Mouse (Mus musculus) brown adipose tissue, adult 24 weeks (tissue): ENCODE data around the gene Pcgf2. TPM values are rescaled to one million over a fixed set of nuclear protein-coding genes. Genes with fewer than 3 reads are reported as not detected.
"Not testable (repeated sequence)": the region's sequence is repeated elsewhere in the genome, so short reads cannot be mapped to it uniquely, and the experiment has no call there.

Source experiments
- H3K27ac ChIP-seq: fragments of 200-500 bp; replicated peaks from 2 replicates; pipeline ENCODE4 v1.5.1; 2012; ENCODE audit warnings: low read depth, mild to moderate bottlenecking, low read length
- H3K4me1 ChIP-seq: fragments of 200-500 bp; 2 replicates; pipeline ENCODE4 v1.6.1; 2012; ENCODE audit warnings: low read length, mixed read lengths; ENCODE audit not compliant: control insufficient read depth, insufficient read depth, insufficient read length
- H3K4me3 ChIP-seq: fragments of 200-500 bp; 2 replicates; pipeline ENCODE4 v1.5.1; 2012; ENCODE audit warnings: low read depth, mild to moderate bottlenecking, low read length, moderate library complexity; ENCODE audit not compliant: insufficient read depth
- polyA plus RNA-seq: library from polyadenylated mRNA; stranded (reverse); fragments of >200 nt; gene quantifications from 2 replicates; pipeline ENCODE4 v1.2.4, GENCODE M21; 2012; ENCODE audit not compliant: missing spikeins, insufficient read depth, insufficient read length

Pcgf2 gene
- polyA plus RNA-seq, 1 experiment = 12.7 TPM

DNA sequence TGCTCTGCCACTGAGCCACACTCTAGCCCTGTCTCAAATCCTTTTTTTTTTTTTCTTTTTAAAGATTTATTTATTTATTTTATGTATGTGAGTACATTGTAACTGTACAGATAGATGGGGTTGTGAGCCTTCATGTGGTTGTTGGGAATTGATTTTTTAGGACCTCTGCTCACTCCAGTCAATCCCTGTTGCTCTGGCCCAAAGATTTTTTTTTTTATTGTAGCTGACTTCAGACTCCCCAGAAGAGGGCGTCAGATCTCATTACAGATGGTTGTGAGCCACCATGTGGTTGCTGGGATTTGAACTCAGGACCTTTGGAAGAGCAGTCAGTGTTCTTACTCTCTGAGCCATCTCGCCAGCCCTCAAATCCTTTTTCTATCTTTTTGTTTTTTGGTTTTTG lies 9.8 kb upstream of the Pcgf2 start:
- not testable (repeated sequence) for H3K27ac ChIP-seq, H3K4me1 ChIP-seq, H3K4me3 ChIP-seq

DNA sequence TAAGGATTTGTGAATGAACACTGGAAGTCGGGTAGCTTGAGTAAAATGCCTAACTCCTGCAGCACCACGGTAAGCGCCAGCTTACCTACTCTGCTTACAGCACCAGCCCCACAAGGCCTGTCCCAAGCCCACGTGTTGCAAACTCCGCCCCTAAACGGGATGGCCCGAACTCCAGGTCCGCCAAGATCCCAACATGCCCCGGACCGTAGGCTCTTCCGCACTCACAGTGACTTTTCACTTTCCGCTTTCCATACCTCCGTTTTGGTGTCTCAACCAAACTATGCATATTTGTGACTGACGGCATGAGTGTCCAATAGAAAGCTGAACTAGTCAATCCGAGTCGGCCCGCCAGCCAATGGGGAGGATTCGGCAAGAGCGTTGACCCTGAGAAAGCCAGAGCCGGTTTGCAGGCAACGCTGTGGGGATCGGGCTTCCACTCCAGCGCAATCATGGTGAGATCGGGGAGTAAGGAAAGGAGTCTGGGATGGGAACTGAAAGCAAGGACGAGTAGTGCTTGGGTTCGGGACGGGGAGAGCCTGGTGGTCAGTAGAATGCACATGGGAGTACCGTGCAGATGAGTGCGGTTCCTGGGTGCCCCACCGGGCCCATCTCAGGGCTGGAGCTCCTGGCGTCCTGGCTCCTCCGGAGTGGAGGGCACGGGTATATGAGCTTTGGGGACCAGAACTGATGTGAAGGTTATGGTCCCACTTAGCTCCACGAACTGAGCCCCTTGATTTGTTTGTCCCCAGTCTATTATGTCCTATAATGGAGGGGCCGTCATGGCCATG lies 2.9 kb upstream of the Pcgf2 start, which contains the start of gene Psmb3:
Gene Psmb3, plus strand, starts transcription at position 361 of the 788 bp plus-strand sequence.
- peak within 1 kb of the TSS; percentile 85 for H3K4me3 ChIP-seq
- H3K4me1 ChIP-seq = peaks cover 8% of the 10 kb centered on the region
- peak within 1 kb of the TSS; percentile 74 for H3K27ac ChIP-seq

- Histone ChIP-seq H3K27ac (no peak overlapping the region), H3K4me1 (peaks cover 8% of the 10 kb centered on the region), H3K4me3 (peak overlapping the region; percentile 68)
These were observed 2.1 kb upstream of the Pcgf2 start for GRCm38 (mm10) chr11:97702393-97702745.

GRCm38 (mm10) chr11:97701581-97702392 lies 1.5 kb upstream of the Pcgf2 start:
- Histone ChIP-seq H3K27ac (no peak overlapping the region), H3K4me1 (peaks cover 8% of the 10 kb centered on the region), H3K4me3 (peak overlapping the region; percentile 7; the same call in 1 of the 2 replicates)

DNA sequence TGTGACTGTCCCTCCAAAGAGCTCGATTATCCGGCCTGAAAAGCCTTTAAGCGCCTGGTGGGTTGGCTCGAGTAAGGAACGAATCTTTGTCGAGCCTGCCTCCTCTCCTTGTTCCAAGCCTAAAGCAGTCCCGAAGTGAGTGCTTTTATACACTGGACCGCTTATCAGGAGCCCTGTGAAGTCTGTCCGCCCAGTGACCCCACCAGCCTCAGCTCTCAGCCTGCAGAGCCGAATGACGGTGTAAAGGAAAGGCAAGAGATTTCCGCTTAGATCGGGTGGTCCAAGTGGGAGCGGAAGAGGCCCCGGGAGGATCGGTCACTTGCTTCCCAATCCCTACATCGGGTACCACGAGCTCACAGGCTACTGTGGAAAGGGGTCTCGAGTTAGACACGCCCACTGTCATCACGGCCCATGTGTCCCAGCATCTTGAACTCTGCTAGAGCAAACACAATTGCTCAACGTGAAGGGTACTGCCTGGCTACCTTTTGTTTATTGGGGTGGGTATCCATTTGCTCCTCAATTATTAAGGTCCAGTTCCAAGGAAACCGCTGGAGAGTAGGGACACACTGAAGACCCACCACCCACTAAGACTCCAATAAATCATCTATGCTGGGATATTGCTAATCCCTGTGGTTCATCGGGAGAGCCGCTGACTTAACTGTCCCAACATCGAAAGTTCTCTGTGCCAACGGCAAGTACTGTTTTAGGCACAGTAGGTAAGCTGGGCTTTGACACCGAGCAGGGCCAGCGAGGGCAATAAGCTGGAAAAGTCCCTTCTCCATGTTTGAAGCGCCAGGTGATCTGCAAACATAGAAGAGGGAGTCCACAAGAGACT lies 666 bp upstream of the Pcgf2 start:
- peak overlapping the region; percentile 91 for H3K27ac ChIP-seq
- H3K4me1 ChIP-seq = peaks cover 8% of the 10 kb centered on the region
- peak overlapping the region; percentile 91 for H3K4me3 ChIP-seq

DNA sequence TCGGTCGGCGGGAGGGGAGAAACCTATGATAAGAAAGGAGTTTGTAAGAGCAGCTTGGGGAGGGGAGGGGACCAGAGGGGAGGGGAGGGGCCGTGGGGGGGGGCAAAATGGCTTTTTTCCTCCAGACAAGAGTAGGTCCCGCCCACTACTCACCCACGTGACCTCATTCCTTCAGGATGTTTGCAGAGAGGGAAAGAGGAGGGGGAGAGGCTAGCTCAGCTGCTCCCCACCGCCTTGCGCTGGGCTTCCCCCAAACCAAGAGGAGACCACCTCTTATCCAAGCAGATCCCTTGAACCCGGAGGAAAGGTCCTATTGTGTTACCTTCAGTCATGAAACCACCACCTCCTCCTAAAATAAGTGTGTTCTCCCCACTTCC lies 683 bp downstream of the Pcgf2 start:
- Histone ChIP-seq H3K4me1 (peaks cover 8% of the 10 kb centered on the region), H3K4me3 (peak overlapping the region; percentile 91), H3K27ac (peak overlapping the region; percentile 91)

- Histone ChIP-seq H3K27ac (no peak overlapping the region), H3K4me3 (peak overlapping the region; percentile 72), H3K4me1 (peaks cover 5% of the 10 kb centered on the region)
These were observed 1.3 kb downstream of the Pcgf2 start for GRCm38 (mm10) chr11:97698741-97699611.

GRCm38 (mm10) chr11:97697891-97698529 lies 2.3 kb downstream of the Pcgf2 start:
- Histone ChIP-seq H3K27ac (no peak overlapping the region), H3K4me1 (peaks cover 5% of the 10 kb centered on the region)

GRCm38 (mm10) chr11:97697199-97697890 lies 3.0 kb downstream of the Pcgf2 start:
- no peak overlapping the region for H3K27ac ChIP-seq
- H3K4me3 ChIP-seq = no peak overlapping the region
- peaks cover 5% of the 10 kb centered on the region for H3K4me1 ChIP-seq

More at GRCm38 (mm10) chr11:97697891-97698529, 2.3 kb downstream of the Pcgf2 start:
- H3K4me3 ChIP-seq = peak overlapping the region; percentile 72; the same call in 1 of the 2 replicates

- H3K4me1 ChIP-seq = peaks cover 5% of the 10 kb centered on the region
- no peak overlapping the region for H3K27ac ChIP-seq
- no peak overlapping the region for H3K4me3 ChIP-seq
These were observed 3.6 kb downstream of the Pcgf2 start for GRCm38 (mm10) chr11:97696669-97697068.

- Histone ChIP-seq H3K4me1 (peaks cover under 1% of the 10 kb centered on the region), H3K4me3 (no peak overlapping the region), H3K27ac (no peak overlapping the region)
These were observed 4.4 kb downstream of the Pcgf2 start for GRCm38 (mm10) chr11:97695712-97696401.

DNA sequence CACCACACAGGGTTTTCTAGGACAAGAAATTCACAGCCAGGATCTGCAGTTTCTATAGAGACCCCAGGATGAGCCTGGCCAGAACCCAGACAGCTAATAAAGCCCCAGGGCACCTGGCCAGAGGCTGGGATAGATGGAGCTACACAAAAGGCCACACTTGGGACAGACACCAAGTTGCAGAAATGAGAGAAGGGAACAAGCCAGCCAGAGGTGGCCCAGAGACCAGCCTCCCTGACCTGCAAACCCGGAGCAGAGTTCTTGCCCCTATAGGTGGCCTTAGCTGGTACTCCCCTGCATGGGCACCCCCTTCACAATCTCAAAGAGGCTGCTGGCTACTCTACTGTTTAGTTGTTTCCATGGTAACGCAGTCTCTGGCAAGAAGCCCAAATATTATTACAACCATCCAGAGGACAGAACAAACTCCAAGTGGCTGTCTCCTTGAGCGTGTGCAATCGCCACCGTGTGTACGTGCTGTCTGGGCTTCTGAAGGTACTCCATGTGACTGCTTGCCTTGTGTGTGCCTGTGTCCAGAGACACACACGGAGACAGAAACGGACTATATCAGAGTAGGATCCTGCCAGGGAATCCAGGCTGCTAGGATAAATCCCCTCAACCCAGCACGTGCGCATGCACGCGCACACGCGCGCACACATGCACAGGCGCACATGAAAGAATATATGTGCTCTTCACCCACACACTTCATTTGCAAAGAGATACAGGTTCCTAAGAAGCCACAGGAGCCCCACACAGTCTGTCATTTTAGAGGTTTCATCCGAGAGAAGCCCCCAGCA lies 5.2 kb downstream of the Pcgf2 start:
- H3K4me3 ChIP-seq = no peak overlapping the region
- H3K27ac ChIP-seq = no peak overlapping the region
- no peaks in the 10 kb centered on the region; the same call in 1 of the 2 replicates for H3K4me1 ChIP-seq
